Comparison of ENCODE assay signal across 8 mouse cellular contexts in the genomic region with DNA sequence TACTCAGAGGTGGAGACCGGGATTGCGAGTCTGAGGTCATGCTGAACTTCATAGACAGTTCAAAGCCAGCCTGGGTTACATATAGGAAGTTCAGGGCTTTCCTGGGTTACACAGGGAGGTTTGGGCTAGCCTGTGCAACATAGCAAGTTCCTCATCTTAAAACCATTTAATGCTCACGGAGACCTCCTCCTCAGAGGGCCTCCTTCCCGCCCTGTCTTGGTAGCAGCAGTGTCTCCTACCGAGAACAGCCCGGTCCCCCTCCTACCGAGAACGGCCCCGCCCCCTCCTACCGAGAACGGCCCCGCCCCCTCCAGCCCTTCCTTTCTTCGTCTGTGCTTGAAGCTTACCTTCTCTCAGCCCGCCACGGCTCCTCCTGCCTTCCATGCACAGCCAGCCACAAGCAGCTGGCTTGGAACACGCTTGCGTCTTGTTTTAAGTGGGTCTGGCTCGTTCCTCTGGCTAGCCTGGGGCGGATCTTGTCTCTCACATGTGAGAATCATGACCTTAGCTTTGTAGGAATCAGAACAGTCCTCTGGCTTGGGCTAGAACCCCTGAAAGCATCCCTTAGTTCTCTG. TPM values are rescaled to one million over a fixed set of nuclear protein-coding genes. Genes with fewer than 3 reads are reported as not detected.
DNase-seq lines count a peak whose midpoint lies in the region; ATAC-seq and TF ChIP-seq lines count a peak whose summit lies in the region.

No protein-coding gene starts in this region.

- no peak for ATAC-seq in heart, embryonic 15.5 days (replicated peaks; ENCODE audit: insufficient number of reproducible peaks, insufficient read depth, low FRiP score, low read depth)
- 0 out of 2 replicates have a peak, but pooled peaks have one; percentile 27 for ATAC-seq in limb, embryonic 14.5 days (ENCODE audit: low FRiP score, low read depth)

- no peaks in the 10 kb centered on the region for H3K9me3 ChIP-seq in heart, embryonic 15.5 days (replicated peaks)
- no peaks in the 10 kb centered on the region for H3K9me3 ChIP-seq in limb, embryonic 14.5 days (ENCODE audit: control insufficient read depth, low read length)

- peak overlapping the region; percentile 82 for H3K4me3 ChIP-seq in gastrocnemius, adult 2 months
- peak overlapping the region; percentile 10; the same call in 1 of the 2 replicates for H3K4me3 ChIP-seq in heart, embryonic 15.5 days
- H3K4me3 ChIP-seq in limb, embryonic 14.5 days (replicated peaks; ENCODE audit: low read length): no peak overlapping the region

- H3K27me3 ChIP-seq in heart, embryonic 15.5 days: peaks cover 18% of the 10 kb centered on the region
- no peaks in the 10 kb centered on the region for H3K27me3 ChIP-seq in limb, embryonic 14.5 days (ENCODE audit: control insufficient read depth, insufficient read depth, low read length)

- H3K36me3 ChIP-seq in heart, embryonic 15.5 days: no peaks in the 10 kb centered on the region
- peaks cover 3% of the 10 kb centered on the region for H3K36me3 ChIP-seq in limb, embryonic 14.5 days (ENCODE audit: control insufficient read depth, insufficient read depth, low read length)

- no peak for TF ChIP-seq CTCF in gastrocnemius, adult 2 months (IDR thresholded peaks at IDR 0.05)

- peak; percentile 58 for DNase-seq in gastrocnemius, adult 2 months
- DNase-seq in gastrocnemius, postnatal 36 days: no peak
- DNase-seq in R1 (ENCODE audit: low read depth, low spot score) (peak; percentile 39), adipocyte (ENCODE audit: low spot score) (no peak)
- no peak for DNase-seq in limb, embryonic 14.5 days (ENCODE audit: low spot score)
- DNase-seq in yolk sac, embryonic 10.5 days (ENCODE audit: low spot score): peak; percentile 45
- DNase-seq in spleen, postnatal 36 days (ENCODE audit: low spot score in 2 of 2): no peak

- H3K9ac ChIP-seq in heart, embryonic 15.5 days: peak overlapping the region; percentile 31; the same call in 1 of the 2 replicates
- H3K9ac ChIP-seq in limb, embryonic 14.5 days (ENCODE audit: low read depth, low read length, severe bottlenecking): no peak overlapping the region; the same call in 1 of the 2 replicates

- 13% methylated on average over 19 of the region's 19 CpGs for WGBS in heart, embryonic 15.5 days
- WGBS in limb, embryonic 14.5 days: 10% methylated on average over 19 of the region's 19 CpGs

- H3K27ac ChIP-seq in gastrocnemius, adult 2 months: peak overlapping the region; percentile 93
- H3K27ac ChIP-seq in heart, embryonic 15.5 days: peak overlapping the region; percentile 43; the same call in 1 of the 2 replicates
- H3K27ac ChIP-seq in limb, embryonic 14.5 days (replicated peaks; ENCODE audit: low read depth, low read length): 0 out of 2 replicates have a peak overlapping the region, but pooled peaks have one; percentile 50

- no peak for TF ChIP-seq POLR2A in limb, embryonic 14.5 days (IDR thresholded peaks at IDR 0.05; ENCODE audit: borderline replicate concordance, extremely low read depth, insufficient read depth, insufficient read length)

- intact Hi-C loops in gastrocnemius, adult 2 months (cut with DNase I): no loop called here
- intact Hi-C loops in gastrocnemius, postnatal 36 days (cut with DNase I): no loop called here

- H3K4me1 ChIP-seq in heart, embryonic 15.5 days (replicated peaks): peaks cover 29% of the 10 kb centered on the region
- H3K4me1 ChIP-seq in limb, embryonic 14.5 days (ENCODE audit: control insufficient read depth, insufficient read depth, low read length): peaks cover 26% of the 10 kb centered on the region

- H3K4me2 ChIP-seq in heart, embryonic 15.5 days: peak overlapping the region; percentile 39
- no peak overlapping the region for H3K4me2 ChIP-seq in limb, embryonic 14.5 days (replicated peaks; ENCODE audit: low read depth, low read length, severe bottlenecking)

RNA-seq across cellular contexts. Expression of a gene that starts 4.8 kb away (rescaled TPM):
- 10 to 100 TPM; 17.6 to 31.6 TPM for total RNA-seq in gastrocnemius, adult 2 months (2021)
- 10 to 100 TPM; 24.0 to 41.8 TPM for total RNA-seq in gastrocnemius, postnatal 36 days (2021)
- 683 and 1,118 TPM in 2 replicates for polyA plus RNA-seq in heart, embryonic 15.5 days (2015; fragmentation: Nextera tagmentation; extraction: Ambion mirVana)
- 249 and 296 TPM in 2 replicates for polyA plus RNA-seq in limb, embryonic 14.5 days (2012; rRNA removed)
- 115 and 121 TPM in 2 replicates for polyA plus RNA-seq in limb, embryonic 14.5 days (2014; fragmentation: Nextera tagmentation; extraction: Ambion mirVana)

RNA-seq across cellular contexts. Expression of a gene that starts 53.9 kb away (rescaled TPM):
- 1 to 10 TPM; 1.5 to 2.2 TPM for total RNA-seq in gastrocnemius, adult 2 months (2021)
- 1 to 10 TPM; 2.0 to 2.2 TPM for total RNA-seq in gastrocnemius, postnatal 36 days (2021)
- polyA plus RNA-seq in heart, embryonic 15.5 days (2015; fragmentation: Nextera tagmentation; extraction: Ambion mirVana): 3.3 and 5.4 TPM in 2 replicates
- 31.9 and 40.2 TPM in 2 replicates for polyA plus RNA-seq in limb, embryonic 14.5 days (2012; rRNA removed)
- polyA plus RNA-seq in limb, embryonic 14.5 days (2014; fragmentation: Nextera tagmentation; extraction: Ambion mirVana): 8.6 and 9.3 TPM in 2 replicates

Comparison
In these comparisons a context has a peak if more than half of its experiments do, and no peak if none do; other contexts are left out.
1. DNase-seq: peak in gastrocnemius, adult 2 months (single experiment), R1 (single experiment) and yolk sac, embryonic 10.5 days (single experiment); none in gastrocnemius, postnatal 36 days (0 of 2), limb, embryonic 14.5 days (single experiment), spleen, postnatal 36 days (0 of 2) and adipocyte (single experiment).
2. H3K27ac ChIP-seq: peak in every context shown above with its lines; median percentile 93 in gastrocnemius, adult 2 months; 50 in limb, embryonic 14.5 days; 43 in heart, embryonic 15.5 days.